Mouse (Mus musculus) bone marrow macrophage, adult 2 months (primary cell): ENCODE measurements around the gene Acadvl. TPM values are rescaled to one million over a fixed set of nuclear protein-coding genes. Genes with fewer than 3 reads are reported as not detected.
A peak's percentile ranks its signal among the peaks of the same experiment; 100 is the strongest.

Experiments
- H3K27ac ChIP-seq: 2 replicates; pipeline ENCODE4 v1.5.1; 2012; ENCODE audit warnings: low read depth, low read length; ENCODE audit not compliant: insufficient read depth
- H3K4me1 ChIP-seq: 2 replicates; pipeline ENCODE4 v1.6.1; 2012; ENCODE audit warnings: low read length; ENCODE audit not compliant: control insufficient read depth, insufficient read depth
- H3K4me3 ChIP-seq: 2 replicates; pipeline ENCODE4 v1.5.1; 2012; ENCODE audit warnings: mild to moderate bottlenecking, low read length, moderate library complexity; ENCODE audit not compliant: insufficient read depth
- CTCF ChIP-seq: IDR thresholded peaks from 2 replicates; pipeline ENCODE4 v1.5.1; 2012; ENCODE audit warnings: low read depth, mild to moderate bottlenecking, low read length, moderate library complexity
- POLR2A ChIP-seq: IDR thresholded peaks from 2 replicates; pipeline ENCODE4 v1.6.1; 2012; ENCODE audit warnings: mild to moderate bottlenecking, low read depth, low read length, borderline replicate concordance
- polyA plus RNA-seq: library from polyadenylated mRNA; stranded (reverse); fragments of >200 nt; gene quantifications from 2 replicates; pipeline ENCODE4 v1.2.4, GENCODE M21; 2012; ENCODE audit not compliant: missing spikeins, insufficient read depth, insufficient read length

Gene Acadvl
- 46.4 and 51.3 TPM in 2 replicates for polyA plus RNA-seq

DNA sequence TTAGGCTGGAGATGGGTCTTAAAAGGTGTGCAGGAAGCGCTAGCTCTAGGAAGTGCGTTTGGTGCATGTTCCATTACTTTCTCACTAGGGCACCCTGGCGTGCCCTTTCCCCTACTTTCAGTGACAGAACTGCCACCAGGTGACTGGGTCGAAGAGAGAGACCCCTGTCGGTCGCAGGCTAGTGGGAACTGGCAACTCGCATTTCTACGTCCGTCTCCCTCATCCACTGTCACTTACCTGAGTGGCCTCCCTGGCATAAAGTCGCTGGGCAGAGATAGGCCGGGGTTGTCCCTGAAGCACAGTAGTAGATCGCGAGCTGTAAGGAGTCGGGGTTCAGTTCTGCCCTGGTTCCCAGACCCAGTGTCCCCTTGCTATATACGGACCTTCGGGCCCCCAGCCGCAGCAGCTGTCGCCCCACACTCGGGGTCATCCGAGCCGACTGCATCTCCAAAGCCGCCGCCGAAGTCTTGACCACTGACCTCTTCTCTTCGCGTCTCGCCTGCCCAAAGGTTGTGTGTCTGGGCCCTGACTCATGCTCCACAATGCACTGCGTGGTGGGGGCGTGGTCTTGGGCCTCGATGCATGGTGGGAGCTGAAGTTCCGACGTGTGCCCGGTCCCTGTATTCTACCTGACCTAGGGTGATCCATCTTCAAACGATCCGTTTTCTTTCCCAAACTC lies at the start of gene Acadvl:
TSS of gene Acadvl (minus strand) at position 532 of the 679 bp plus-strand sequence.
- H3K4me3 ChIP-seq: peak within 1 kb of the TSS; percentile 72
- TF ChIP-seq POLR2A (no peak; the same call in 1 of the 2 replicates), CTCF (0 out of 2 replicates have a peak, but pooled peaks have one; percentile 26)

DNA sequence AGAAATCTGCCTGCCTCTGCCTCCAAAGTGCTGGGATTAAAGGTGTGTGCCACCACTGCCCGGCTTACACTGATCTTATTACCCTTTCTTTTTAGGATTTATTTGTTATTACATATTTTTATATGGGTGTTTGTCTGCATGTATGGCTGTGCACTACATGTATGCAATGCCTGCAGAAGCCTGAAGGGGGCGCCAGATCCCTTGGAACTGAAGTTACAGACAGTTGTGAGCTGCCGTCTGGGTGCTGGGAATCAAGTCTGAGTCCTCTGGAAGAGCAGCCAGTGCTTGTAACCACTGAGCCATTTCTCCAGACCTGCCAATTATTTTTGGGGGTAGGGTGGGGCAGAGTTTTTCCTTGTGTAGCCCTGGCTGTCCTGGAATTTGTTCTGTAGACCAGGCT lies 47.8 kb upstream of the Acadvl start:
- Histone ChIP-seq H3K4me3 (no peak overlapping the region), H3K4me1 (no peaks in the 10 kb centered on the region), H3K27ac (no peak overlapping the region)
- TF ChIP-seq CTCF (no peak), POLR2A (no peak)

More for the DNA sequence above, at the start of gene Acadvl:
- peak within 1 kb of the TSS; percentile 27 for H3K27ac ChIP-seq
- peaks cover 19% of the 10 kb centered on the region for H3K4me1 ChIP-seq

DNA sequence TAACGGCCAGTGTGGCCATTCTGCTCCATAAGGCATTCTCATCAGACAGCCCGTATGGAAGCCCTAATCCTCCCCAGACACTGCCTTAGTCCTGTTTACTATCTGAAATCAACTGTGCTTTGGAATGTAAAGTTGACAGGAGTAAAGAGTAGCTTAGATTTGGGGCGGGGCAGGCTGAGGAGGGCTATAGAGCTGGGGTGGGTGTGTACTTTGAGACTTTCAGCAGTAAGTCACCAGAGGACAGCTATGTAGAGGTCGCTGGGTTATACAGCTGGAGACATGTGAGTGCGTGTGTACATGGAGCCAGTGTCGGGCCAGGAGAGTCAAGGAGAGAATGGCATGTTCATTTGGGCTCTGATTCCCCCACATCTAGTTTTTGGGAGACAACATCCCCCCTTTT lies 44.7 kb upstream of the Acadvl start:
- H3K4me1 ChIP-seq: no peaks in the 10 kb centered on the region
- H3K27ac ChIP-seq: no peak overlapping the region
- no peak for TF ChIP-seq CTCF
- TF ChIP-seq POLR2A: no peak
- H3K4me3 ChIP-seq: no peak overlapping the region

DNA sequence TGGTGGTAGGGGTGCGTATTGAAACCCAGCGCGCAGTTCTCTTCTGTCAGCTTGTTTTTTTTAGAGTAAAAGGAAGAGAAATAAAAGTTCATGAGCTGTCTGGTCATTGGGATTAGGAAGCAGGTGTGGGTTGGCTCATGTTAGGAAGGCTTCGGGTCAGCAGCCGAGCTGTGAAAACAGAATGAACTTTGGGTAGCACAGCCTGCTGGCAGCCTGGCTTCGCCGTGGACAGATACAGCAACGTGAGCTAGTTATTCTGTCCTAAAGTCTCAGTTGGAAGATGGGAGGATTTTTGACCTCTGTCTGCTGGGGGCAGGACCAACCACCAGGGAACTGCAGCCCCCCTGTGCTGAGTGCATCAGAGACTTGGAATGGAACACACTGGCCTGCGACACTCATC lies 42.6 kb upstream of the Acadvl start:
- Histone ChIP-seq H3K27ac (no peak overlapping the region), H3K4me1 (no peaks in the 10 kb centered on the region), H3K4me3 (no peak overlapping the region)
- TF ChIP-seq CTCF (no peak), POLR2A (no peak)

DNA sequence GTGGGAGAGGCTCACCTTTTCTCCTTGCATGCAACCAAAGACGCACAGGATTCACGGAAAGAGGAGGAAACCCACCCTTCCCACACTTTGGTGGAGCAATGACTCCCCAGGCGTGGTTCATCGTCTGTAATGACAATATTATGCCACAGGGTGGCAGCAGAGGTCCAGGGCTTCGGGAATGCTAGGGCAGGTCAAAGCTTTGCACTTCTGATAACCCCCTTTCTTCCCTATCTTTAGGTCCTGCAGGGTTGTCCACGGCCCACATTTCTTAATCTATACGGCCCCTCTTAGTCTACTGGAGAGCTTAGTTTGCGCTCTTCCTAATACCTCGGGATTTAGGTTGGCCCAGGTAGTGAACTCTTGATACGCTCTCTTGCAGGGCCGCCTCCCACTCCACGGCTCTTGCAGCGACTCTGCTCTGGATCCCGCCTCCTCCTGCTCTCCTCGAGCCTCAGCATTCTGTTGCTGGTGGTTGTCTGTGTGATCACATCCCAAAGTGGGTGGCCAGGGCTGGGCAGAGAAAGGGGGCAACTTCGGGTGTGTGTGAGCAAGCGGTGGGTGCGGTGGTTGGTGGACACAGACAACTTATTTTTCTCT lies 40.5 kb upstream of the Acadvl start:
- H3K27ac ChIP-seq: no peak overlapping the region
- TF ChIP-seq CTCF (peak; percentile 89), POLR2A (no peak)
- no peak overlapping the region for H3K4me3 ChIP-seq
- no peaks in the 10 kb centered on the region for H3K4me1 ChIP-seq

DNA sequence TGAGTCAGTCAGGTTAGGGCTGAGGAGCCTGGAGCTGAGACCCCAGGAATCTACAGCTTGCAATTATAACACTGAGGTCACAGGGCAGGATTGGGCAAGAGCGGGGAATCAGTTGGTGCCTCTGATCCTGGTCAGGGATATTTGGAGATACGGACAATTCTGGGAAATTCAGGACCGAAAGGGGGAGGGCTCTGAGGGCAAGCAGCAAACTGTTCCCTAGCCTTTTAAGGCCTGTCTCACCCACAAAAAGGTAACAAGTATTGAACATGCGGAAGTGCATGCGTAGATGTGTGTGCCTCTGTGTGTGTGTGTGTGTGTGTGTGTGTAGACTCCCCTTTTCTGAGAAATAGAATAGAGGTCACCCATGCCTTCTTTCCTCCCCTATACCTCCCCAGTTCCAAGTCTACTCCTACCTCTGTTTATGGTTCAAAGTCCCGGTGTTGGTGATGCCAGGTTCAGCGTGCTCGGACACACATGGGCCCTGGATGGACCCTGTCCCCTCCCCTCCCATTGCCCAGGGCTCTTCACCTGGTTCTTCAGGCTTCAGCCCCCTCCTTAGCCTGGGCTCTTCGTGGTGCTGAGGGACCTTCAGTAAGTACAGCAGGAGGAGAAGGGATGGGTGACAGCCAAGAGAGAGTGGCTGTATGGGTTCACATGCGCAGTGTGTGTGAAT lies 38.8 kb upstream of the Acadvl start, which contains the start of gene Asgr1:
TSS of gene Asgr1 (plus strand) at position 188 of the 673 bp plus-strand sequence.
- Histone ChIP-seq H3K4me1 (no peaks in the 10 kb centered on the region), H3K27ac (no peak within 1 kb of the TSS), H3K4me3 (no peak within 1 kb of the TSS)
- TF ChIP-seq CTCF (no peak), POLR2A (no peak)

DNA sequence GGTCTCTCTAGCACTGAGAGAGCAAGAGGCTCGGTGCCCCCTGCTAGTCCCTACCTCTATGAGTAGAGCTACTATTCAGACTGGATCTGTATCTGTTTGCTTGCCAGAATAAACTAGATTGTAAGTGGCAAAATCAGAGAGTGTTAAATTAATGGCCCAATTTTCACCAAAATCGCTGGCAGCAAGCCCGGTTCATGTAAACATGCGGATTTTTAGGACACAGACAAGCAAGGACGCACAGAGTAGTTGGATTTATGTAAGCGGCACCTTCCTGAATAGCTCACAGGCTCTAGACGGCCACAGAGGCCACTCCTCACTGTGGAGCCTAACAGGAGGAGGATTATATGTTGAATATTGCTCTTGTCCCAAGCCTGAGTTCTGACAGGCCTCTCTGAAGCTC lies 37.9 kb upstream of the Acadvl start:
- H3K4me3 ChIP-seq: no peak overlapping the region
- H3K27ac ChIP-seq: no peak overlapping the region
- H3K4me1 ChIP-seq: no peaks in the 10 kb centered on the region
- TF ChIP-seq POLR2A (no peak), CTCF (no peak)

DNA sequence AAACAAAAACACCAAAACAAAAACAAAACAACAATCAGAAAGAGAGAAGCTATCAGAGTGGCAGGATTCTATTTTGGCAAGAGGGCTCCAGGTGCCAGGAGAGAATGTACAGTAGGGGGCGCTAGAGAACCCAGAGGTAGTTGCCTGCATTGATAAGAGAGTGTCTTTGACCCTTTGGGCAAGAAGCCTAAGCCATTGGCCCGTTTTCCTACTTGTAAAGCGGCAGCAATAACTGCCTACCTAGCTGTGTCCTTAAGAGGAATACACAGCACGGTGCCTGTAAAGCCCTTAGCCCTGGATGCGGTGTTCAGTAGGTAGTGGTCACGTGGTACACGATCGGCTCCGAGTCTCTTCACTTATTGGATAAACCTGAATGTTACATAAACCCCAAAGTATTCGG lies 34.6 kb upstream of the Acadvl start:
- Histone ChIP-seq H3K27ac (no peak overlapping the region), H3K4me1 (no peaks in the 10 kb centered on the region), H3K4me3 (no peak overlapping the region)
- TF ChIP-seq POLR2A (no peak), CTCF (no peak)

DNA sequence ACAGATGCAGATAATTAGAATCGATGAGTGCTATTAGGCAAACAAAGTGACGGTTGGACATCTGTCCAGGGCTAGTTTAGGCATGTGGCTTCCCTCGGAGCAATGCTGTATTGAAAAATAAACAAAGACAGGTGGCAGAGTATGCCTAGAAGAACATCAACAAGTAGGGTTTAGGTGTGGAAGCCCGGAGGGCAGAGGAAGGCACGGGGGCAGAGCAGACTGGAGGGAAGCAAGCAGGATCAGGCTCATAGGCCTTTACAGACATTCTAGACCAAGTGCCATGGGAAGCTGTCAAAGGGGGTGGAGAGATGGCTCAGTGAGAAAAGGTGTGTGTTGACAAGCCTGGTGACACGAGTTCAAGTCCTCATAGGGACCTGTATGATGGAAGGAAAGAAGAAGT lies 34.2 kb upstream of the Acadvl start:
- Histone ChIP-seq H3K4me1 (no peaks in the 10 kb centered on the region), H3K4me3 (no peak overlapping the region), H3K27ac (no peak overlapping the region)
- no peak for TF ChIP-seq CTCF
- no peak for TF ChIP-seq POLR2A

DNA sequence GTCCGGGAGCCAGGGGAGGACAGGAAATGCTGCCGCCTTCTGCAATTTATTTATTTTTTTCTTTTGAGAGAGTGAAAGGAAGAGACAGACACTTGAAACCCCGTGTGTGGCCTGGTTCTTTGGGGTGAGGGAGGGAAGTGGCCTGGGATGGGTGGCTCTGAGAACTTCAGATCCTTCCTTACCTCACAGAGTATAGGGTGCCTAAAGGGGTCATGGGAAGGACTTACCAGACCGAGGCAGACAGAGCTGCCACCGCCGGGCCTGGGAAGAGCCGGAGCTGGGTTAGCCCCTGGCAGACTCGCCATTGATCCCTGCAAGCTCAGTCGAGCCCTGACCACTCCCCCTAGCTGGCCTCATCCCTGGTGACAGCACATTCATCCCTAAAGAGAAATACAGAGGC lies 30.2 kb upstream of the Acadvl start:
- no peak overlapping the region for H3K4me3 ChIP-seq
- no peaks in the 10 kb centered on the region for H3K4me1 ChIP-seq
- TF ChIP-seq CTCF (no peak), POLR2A (no peak)
- H3K27ac ChIP-seq: no peak overlapping the region
